In genomic region chr11:76468347-76468746, GRCm38 (mm10) we compare ENCODE assay signal across 9 mouse cellular contexts.
DNase-seq lines count a peak whose midpoint lies in the region; ATAC-seq lines count a peak whose summit lies in the region.
"Had no signal": no experiment of that assay in that cellular context is flagged by ENCODE, and none has a peak within 500 bp of the region (broad histone marks: within the 10 kb centered on the region; RNA-seq: fewer than 3 reads in every experiment).

No protein-coding gene starts in this region.

- H3K4me2 ChIP-seq in forebrain, embryonic 12.5 days, result peak overlapping the region; percentile 56
- H3K4me2 ChIP-seq in stomach, embryonic 15.5 days, result peak overlapping the region; percentile 26; the same call in 1 of the 2 replicates

- peaks cover 5% of the 10 kb centered on the region for H3K36me3 ChIP-seq in forebrain, embryonic 12.5 days (replicated peaks)
- H3K36me3 ChIP-seq in stomach, embryonic 15.5 days, result peaks cover 4% of the 10 kb centered on the region; the same call in 1 of the 2 replicates

- H3K27me3 ChIP-seq in forebrain, embryonic 12.5 days, result no peaks in the 10 kb centered on the region
- no peaks in the 10 kb centered on the region for H3K27me3 ChIP-seq in stomach, embryonic 15.5 days (replicated peaks)

- peak; percentile 75 for ATAC-seq in forebrain, embryonic 12.5 days (ENCODE audit: low FRiP score)
- ATAC-seq in stomach, embryonic 15.5 days (ENCODE audit: insufficient read depth, low FRiP score, low read depth), result peak; percentile 72; the same call in 1 of the 2 replicates
- ATAC-seq in monocyte, adult 5-6 weeks (replicated peaks; ENCODE audit: insufficient number of reproducible peaks, low FRiP score, low TSS enrichment, poor library complexity, severe bottlenecking), result no peak

- WGBS in forebrain, embryonic 12.5 days, result 3% methylated on average over 5 of the region's 6 CpGs
- WGBS in stomach, embryonic 15.5 days, result 10% methylated on average over 5 of the region's 6 CpGs

- H3K9ac ChIP-seq in forebrain, embryonic 12.5 days, result peak overlapping the region; percentile 63
- H3K9ac ChIP-seq in stomach, embryonic 15.5 days, result no peak overlapping the region

- peak overlapping the region; percentile 39 for H3K4me3 ChIP-seq in forebrain, embryonic 12.5 days (replicated peaks)
- no peak overlapping the region for H3K4me3 ChIP-seq in stomach, embryonic 15.5 days (replicated peaks)

- DNase-seq in adrenal gland, postnatal 14 days, result peak; percentile 62
- DNase-seq in adrenal gland, adult 18-20 months (ENCODE audit: low spot score in 2 of 2), result no peak
- peak; percentile 62 for DNase-seq in 3T3-L1 (ENCODE audit: low read depth, low spot score)
- peak; percentile 65 for DNase-seq in kidney, postnatal 14 days
- peak; percentile 65 to 80 for DNase-seq in lung, postnatal 4 days

- peaks cover 83% of the 10 kb centered on the region for H3K4me1 ChIP-seq in forebrain, embryonic 12.5 days
- H3K4me1 ChIP-seq in stomach, embryonic 15.5 days, result peaks cover 37% of the 10 kb centered on the region

- H3K9me3 ChIP-seq in forebrain, embryonic 12.5 days, result no peaks in the 10 kb centered on the region
- no peaks in the 10 kb centered on the region for H3K9me3 ChIP-seq in stomach, embryonic 15.5 days

- H3K27ac ChIP-seq in forebrain, embryonic 12.5 days, result peak overlapping the region; percentile 90
- peak overlapping the region; percentile 21 for H3K27ac ChIP-seq in stomach, embryonic 15.5 days
- H3K27ac ChIP-seq: macrophage had no signal

Comparison
In these comparisons a context has a peak if more than half of its experiments do, and no peak if none do; other contexts are left out.
1. DNase-seq: peak in adrenal gland, postnatal 14 days (single experiment), 3T3-L1 (single experiment), kidney, postnatal 14 days (single experiment) and lung, postnatal 4 days (2 of 2); none in adrenal gland, adult 18-20 months (0 of 2).